Mouse (Mus musculus) hindbrain, embryonic 11.5 days (tissue): ENCODE results near the gene Mroh9. TPM values are rescaled to one million over a fixed set of nuclear protein-coding genes. Genes with fewer than 3 reads are reported as not detected.

Experiments
- ATAC-seq: fragments of 200-750 bp; cut with Nextera tagmentation; 2 replicates; pipeline ENCODE4 v1.8.0; 2017; ENCODE audit warnings: mild to moderate bottlenecking, moderate TSS enrichment, moderate library complexity; ENCODE audit not compliant: low FRiP score
- DNase-seq: peaks from one replicate; pipeline ENCODE4 v3.0.0-alpha.2; 2015; ENCODE audit warnings: low spot score
- H3K27ac ChIP-seq: fragments of 300-500 bp; sonication (generic); 2 replicates; pipeline ENCODE4 v1.5.1; 2014; ENCODE audit warnings: mild to moderate bottlenecking, low read depth, low read length
- H3K27me3 ChIP-seq: fragments of 300-500 bp; sonication (generic); 2 replicates; pipeline ENCODE4 v1.6.1; 2014; ENCODE audit warnings: mild to moderate bottlenecking, low read length, moderate library complexity, mixed read lengths; ENCODE audit not compliant: control insufficient read depth, insufficient read depth
- H3K36me3 ChIP-seq: fragments of 300-500 bp; sonication (generic); 2 replicates; pipeline ENCODE4 v1.6.1; 2014; ENCODE audit warnings: mild to moderate bottlenecking, low read length, moderate library complexity, mixed read lengths; ENCODE audit not compliant: control insufficient read depth, insufficient read depth
- H3K4me1 ChIP-seq: fragments of 300-500 bp; sonication (generic); replicated peaks from 2 replicates; pipeline ENCODE4 v1.6.1; 2014; ENCODE audit warnings: low read length, mixed read lengths; ENCODE audit not compliant: control insufficient read depth, insufficient read depth
- H3K4me2 ChIP-seq: fragments of 300-500 bp; sonication (generic); replicated peaks from 2 replicates; pipeline ENCODE4 v1.6.1; 2014; ENCODE audit warnings: mild to moderate bottlenecking, low read depth, low read length
- H3K4me3 ChIP-seq: fragments of 300-500 bp; sonication (generic); 2 replicates; pipeline ENCODE4 v1.5.1; 2014; ENCODE audit warnings: low read depth, low read length
- H3K9ac ChIP-seq: fragments of 300-500 bp; sonication (generic); 2 replicates; pipeline ENCODE4 v1.6.1; 2014; ENCODE audit warnings: low read depth, low read length
- H3K9me3 ChIP-seq: fragments of 300-500 bp; sonication (generic); 2 replicates; pipeline ENCODE4 v1.6.1; 2016; ENCODE audit warnings: low read length; ENCODE audit not compliant: control insufficient read depth
- WGBS: fragments of 180-500 bp; shearing (Covaris S2); extraction: QIAGEN DNeasy Blood & Tissue Kit; methylation state at CpG from one replicate; pipeline ENCODE4 v1.1.7; 2014; 5-methylcytosine and 5-hydroxymethylcytosine counted together
- polyA plus RNA-seq: library from polyadenylated mRNA; unstranded; fragments of >200 nt; fragmentation: Nextera tagmentation; extraction: Ambion mirVana; gene quantifications from 2 replicates; pipeline ENCODE4 v1.2.1, GENCODE M21; 2014

The Mroh9 gene
- polyA plus RNA-seq, 1 experiment from 2014 or later: not detected

- Histone ChIP-seq H3K27me3 (no peaks in the 10 kb centered on the region), H3K4me1 (no peaks in the 10 kb centered on the region), H3K36me3 (no peaks in the 10 kb centered on the region), H3K4me3 (no peak overlapping the region), H3K4me2 (no peak overlapping the region), H3K27ac (no peak overlapping the region), H3K9ac (no peak overlapping the region), H3K9me3 (no peaks in the 10 kb centered on the region)
- no peak for ATAC-seq
- 97% methylated on average over 3 of the region's 3 CpGs for WGBS
- DNase-seq: no peak
Measured at GRCm38 (mm10) chr1:162987546-162987945, 97.9 kb downstream of the Mroh9 start.

- no peak overlapping the region for H3K9ac ChIP-seq
- no peak overlapping the region for H3K4me2 ChIP-seq
- DNase-seq (no peak), ATAC-seq (no peak)
- WGBS: 96% methylated on average over 1 of the region's 1 CpGs
- H3K9me3 ChIP-seq: no peaks in the 10 kb centered on the region
- H3K27ac ChIP-seq: no peak overlapping the region
- no peaks in the 10 kb centered on the region for H3K27me3 ChIP-seq
- no peaks in the 10 kb centered on the region for H3K4me1 ChIP-seq
- no peak overlapping the region for H3K4me3 ChIP-seq
- H3K36me3 ChIP-seq: no peaks in the 10 kb centered on the region
Measured at GRCm38 (mm10) chr1:162986777-162987176, 98.7 kb downstream of the Mroh9 start.

GRCm38 (mm10) chr1:162986121-162986748 lies 99.2 kb downstream of the Mroh9 start:
- 93% methylated on average over 2 of the region's 2 CpGs for WGBS
- no peak for ATAC-seq

GRCm38 (mm10) chr1:162984428-162984827 lies 101.0 kb downstream of the Mroh9 start, which contains the start of gene Fmo3:
TSS of gene Fmo3 (minus strand) at chr1:162984528.
- Histone ChIP-seq H3K27ac (no peak within 1 kb of the TSS), H3K4me1 (no peaks in the 10 kb centered on the region), H3K4me3 (no peak within 1 kb of the TSS), H3K36me3 (no peaks in the 10 kb centered on the region), H3K27me3 (no peaks in the 10 kb centered on the region), H3K9ac (no peak within 1 kb of the TSS), H3K9me3 (no peaks in the 10 kb centered on the region), H3K4me2 (no peak within 1 kb of the TSS)
- 64% methylated on average over 1 of the region's 1 CpGs for WGBS
- DNase-seq (no peak), ATAC-seq (no peak)

More at GRCm38 (mm10) chr1:162986121-162986748, 99.2 kb downstream of the Mroh9 start:
- Histone ChIP-seq H3K4me3 (no peak overlapping the region), H3K4me1 (no peaks in the 10 kb centered on the region), H3K4me2 (no peak overlapping the region), H3K27ac (no peak overlapping the region), H3K9me3 (no peaks in the 10 kb centered on the region), H3K36me3 (no peaks in the 10 kb centered on the region), H3K27me3 (no peaks in the 10 kb centered on the region), H3K9ac (no peak overlapping the region)
- DNase-seq: no peak

Other genes starting within 250 kb of the Mroh9 start
- 21.2 and 24.2 TPM in 2 replicates for gene Fmo1, start 219.1 kb downstream of the Mroh9 start, polyA plus RNA-seq
- 0.11 and 0.17 TPM in 2 replicates for gene Fmo2, start 186.9 kb downstream of the Mroh9 start, polyA plus RNA-seq
- not detected in 2 replicates for gene Fmo6, start 148.2 kb downstream of the Mroh9 start, polyA plus RNA-seq
- gene Fmo3, start 101.1 kb downstream of the Mroh9 start, polyA plus RNA-seq: not detected in 2 replicates
- gene Prrx1, start 228.0 kb upstream of the Mroh9 start, polyA plus RNA-seq: 51.8 and 71.0 TPM in 2 replicates